Mouse (Mus musculus) intestine, embryonic 16.5 days (tissue): ENCODE measurements at regions not wholly inside any gene's neighbourhood (a gene's known extent, or its start where the extent isn't known, plus 50 kb on each side); places are given as distances from the start of the nearest gene placed in this dataset.

ENCODE experiments used
- ATAC-seq: fragments of 200-750 bp; cut with Nextera tagmentation; 2 replicates; pipeline ENCODE4 v1.8.0; 2017; ENCODE audit warnings: moderate TSS enrichment, moderate library complexity
- H3K27ac ChIP-seq: fragments of 300-500 bp; sonication (generic); 2 replicates; pipeline ENCODE4 v1.5.1; 2014; ENCODE audit warnings: mild to moderate bottlenecking, low read length
- H3K27me3 ChIP-seq: fragments of 300-500 bp; sonication (generic); replicated peaks from 2 replicates; pipeline ENCODE4 v1.6.1; 2014; ENCODE audit warnings: low read length, control low read depth, mixed read lengths; ENCODE audit not compliant: control insufficient read depth, insufficient read depth
- H3K36me3 ChIP-seq: fragments of 300-500 bp; sonication (generic); 2 replicates; pipeline ENCODE4 v1.6.1; 2014; ENCODE audit warnings: low read length, control low read depth; ENCODE audit not compliant: control insufficient read depth, insufficient read depth
- H3K4me1 ChIP-seq: fragments of 300-500 bp; sonication (generic); 2 replicates; pipeline ENCODE4 v1.6.1; 2014; ENCODE audit warnings: low read length, control low read depth, mixed read lengths; ENCODE audit not compliant: control insufficient read depth, insufficient read depth
- H3K4me2 ChIP-seq: fragments of 300-500 bp; sonication (generic); 2 replicates; pipeline ENCODE4 v1.6.1; 2014; ENCODE audit warnings: low read depth, low read length, control low read depth
- H3K4me3 ChIP-seq: fragments of 300-500 bp; sonication (generic); 2 replicates; pipeline ENCODE4 v1.5.1; 2014; ENCODE audit warnings: mild to moderate bottlenecking, low read length
- H3K9ac ChIP-seq: fragments of 300-500 bp; sonication (generic); 2 replicates; pipeline ENCODE4 v1.6.1; 2014; ENCODE audit warnings: low read depth, low read length
- H3K9me3 ChIP-seq: fragments of 300-500 bp; sonication (generic); 2 replicates; pipeline ENCODE4 v1.6.1; 2016; ENCODE audit warnings: low read length, control low read depth; ENCODE audit not compliant: control insufficient read depth
- WGBS: fragments of 180-500 bp; shearing (Covaris S2); extraction: QIAGEN DNeasy Blood & Tissue Kit; methylation state at CpG from one replicate; pipeline ENCODE4 v1.1.7; 2014; 5-methylcytosine and 5-hydroxymethylcytosine counted together

GRCm38 (mm10) chr14:64573773-64574172, 469.7 kb downstream of the Prss52 start:
- ATAC-seq, result no peak
- Histone ChIP-seq H3K36me3 (no peaks in the 10 kb centered on the region), H3K9ac (no peak overlapping the region), H3K4me1 (no peaks in the 10 kb centered on the region), H3K27me3 (no peaks in the 10 kb centered on the region), H3K9me3 (no peaks in the 10 kb centered on the region), H3K4me2 (no peak overlapping the region), H3K4me3 (no peak overlapping the region), H3K27ac (no peak overlapping the region)
- WGBS, result 71% methylated on average over 5 of the region's 5 CpGs

GRCm38 (mm10) chr14:64574277-64574676, 470.2 kb downstream of the Prss52 start:
- Histone ChIP-seq H3K4me1 (no peaks in the 10 kb centered on the region), H3K27me3 (peaks cover 2% of the 10 kb centered on the region; the same call in 1 of the 2 replicates), H3K36me3 (no peaks in the 10 kb centered on the region), H3K27ac (no peak overlapping the region), H3K4me3 (no peak overlapping the region), H3K9ac (no peak overlapping the region), H3K9me3 (no peaks in the 10 kb centered on the region), H3K4me2 (no peak overlapping the region)
- no peak for ATAC-seq
- WGBS, result 60% methylated on average over 7 of the region's 7 CpGs

- H3K9me3 ChIP-seq, result no peaks in the 10 kb centered on the region
- peaks cover 5% of the 10 kb centered on the region; the same call in 1 of the 2 replicates for H3K27me3 ChIP-seq
- H3K4me3 ChIP-seq, result no peak overlapping the region
- no peaks in the 10 kb centered on the region for H3K4me1 ChIP-seq
- H3K9ac ChIP-seq, result no peak overlapping the region
- 72% methylated on average over 6 of the region's 6 CpGs for WGBS
- H3K36me3 ChIP-seq, result no peaks in the 10 kb centered on the region
- ATAC-seq, result no peak
- no peak overlapping the region for H3K27ac ChIP-seq
- no peak overlapping the region for H3K4me2 ChIP-seq
These were observed 470.7 kb downstream of the Prss52 start for GRCm38 (mm10) chr14:64574773-64575172.

GRCm38 (mm10) chr14:64575954-64576353, 471.9 kb downstream of the Prss52 start:
- no peaks in the 10 kb centered on the region for H3K4me1 ChIP-seq
- ATAC-seq, result no peak
- peaks cover 10% of the 10 kb centered on the region for H3K27me3 ChIP-seq
- 59% methylated on average over 4 of the region's 4 CpGs for WGBS
- H3K4me2 ChIP-seq, result no peak overlapping the region
- no peak overlapping the region for H3K27ac ChIP-seq
- H3K4me3 ChIP-seq, result no peak overlapping the region
- no peaks in the 10 kb centered on the region for H3K9me3 ChIP-seq
- no peaks in the 10 kb centered on the region for H3K36me3 ChIP-seq
- no peak overlapping the region for H3K9ac ChIP-seq

GRCm38 (mm10) chr14:64580086-64580485, 476.0 kb downstream of the Prss52 start:
- H3K36me3 ChIP-seq, result no peaks in the 10 kb centered on the region
- ATAC-seq, result no peak
- no peak overlapping the region for H3K27ac ChIP-seq
- no peaks in the 10 kb centered on the region for H3K9me3 ChIP-seq
- WGBS, result 75% methylated on average over 4 of the region's 4 CpGs
- no peak overlapping the region for H3K4me3 ChIP-seq
- no peak overlapping the region for H3K4me2 ChIP-seq
- H3K27me3 ChIP-seq, result peaks cover 26% of the 10 kb centered on the region
- H3K4me1 ChIP-seq, result no peaks in the 10 kb centered on the region
- H3K9ac ChIP-seq, result no peak overlapping the region

- no peak for ATAC-seq
- no peak overlapping the region for H3K4me3 ChIP-seq
- no peak overlapping the region for H3K9ac ChIP-seq
- no peak overlapping the region for H3K4me2 ChIP-seq
- no peak overlapping the region for H3K27ac ChIP-seq
- peaks cover 34% of the 10 kb centered on the region for H3K27me3 ChIP-seq
- H3K9me3 ChIP-seq, result no peaks in the 10 kb centered on the region
- H3K36me3 ChIP-seq, result no peaks in the 10 kb centered on the region
- H3K4me1 ChIP-seq, result no peaks in the 10 kb centered on the region
- 42% methylated on average over 6 of the region's 6 CpGs for WGBS
These were observed 476.8 kb downstream of the Prss52 start for GRCm38 (mm10) chr14:64580862-64581261.

- no peaks in the 10 kb centered on the region for H3K9me3 ChIP-seq
- no peak overlapping the region for H3K4me3 ChIP-seq
- H3K27me3 ChIP-seq, result peaks cover 41% of the 10 kb centered on the region
These were observed 477.6 kb downstream of the Prss52 start for GRCm38 (mm10) chr14:64581705-64582104.

GRCm38 (mm10) chr14:64582822-64583221, 478.7 kb downstream of the Prss52 start:
- Histone ChIP-seq H3K4me3 (no peak overlapping the region), H3K27me3 (peaks cover 51% of the 10 kb centered on the region), H3K36me3 (no peaks in the 10 kb centered on the region), H3K27ac (no peak overlapping the region), H3K4me1 (peaks cover 10% of the 10 kb centered on the region), H3K4me2 (no peak overlapping the region), H3K9ac (no peak overlapping the region), H3K9me3 (no peaks in the 10 kb centered on the region)
- WGBS, result 37% methylated on average over 4 of the region's 4 CpGs
- ATAC-seq, result no peak

More at GRCm38 (mm10) chr14:64581705-64582104, 477.6 kb downstream of the Prss52 start:
- ATAC-seq, result no peak
- Histone ChIP-seq H3K36me3 (no peaks in the 10 kb centered on the region), H3K4me1 (no peaks in the 10 kb centered on the region), H3K9ac (no peak overlapping the region), H3K4me2 (no peak overlapping the region), H3K27ac (no peak overlapping the region)
- 27% methylated on average over 7 of the region's 7 CpGs for WGBS

- Histone ChIP-seq H3K9me3 (no peaks in the 10 kb centered on the region), H3K9ac (no peak overlapping the region), H3K27me3 (peaks cover 62% of the 10 kb centered on the region), H3K27ac (no peak overlapping the region), H3K4me3 (no peak overlapping the region), H3K4me2 (no peak overlapping the region), H3K36me3 (no peaks in the 10 kb centered on the region), H3K4me1 (peaks cover 11% of the 10 kb centered on the region)
- no peak for ATAC-seq
- 57% methylated on average over 5 of the region's 5 CpGs for WGBS
These were observed 480.1 kb downstream of the Prss52 start for GRCm38 (mm10) chr14:64584221-64584620.

GRCm38 (mm10) chr14:64585081-64585470, 481.0 kb downstream of the Prss52 start:
- ATAC-seq, result no peak
- no peak overlapping the region for H3K27ac ChIP-seq
- H3K9me3 ChIP-seq, result no peaks in the 10 kb centered on the region
- no peak overlapping the region for H3K4me3 ChIP-seq
- H3K9ac ChIP-seq, result no peak overlapping the region
- 15% methylated on average over 5 of the region's 5 CpGs for WGBS
- no peaks in the 10 kb centered on the region for H3K36me3 ChIP-seq
- H3K4me1 ChIP-seq, result peaks cover 14% of the 10 kb centered on the region
- H3K27me3 ChIP-seq, result peaks cover 67% of the 10 kb centered on the region
- H3K4me2 ChIP-seq, result no peak overlapping the region
